Mouse (Mus musculus): ENCODE results near the gene Polr3h. TPM values are rescaled to one million over a fixed set of nuclear protein-coding genes. Genes with fewer than 3 reads are reported as not detected.

The Polr3h gene
- total RNA-seq, 2 experiments from 2014 or later, result 7.9 to 9.1 TPM

DNA sequence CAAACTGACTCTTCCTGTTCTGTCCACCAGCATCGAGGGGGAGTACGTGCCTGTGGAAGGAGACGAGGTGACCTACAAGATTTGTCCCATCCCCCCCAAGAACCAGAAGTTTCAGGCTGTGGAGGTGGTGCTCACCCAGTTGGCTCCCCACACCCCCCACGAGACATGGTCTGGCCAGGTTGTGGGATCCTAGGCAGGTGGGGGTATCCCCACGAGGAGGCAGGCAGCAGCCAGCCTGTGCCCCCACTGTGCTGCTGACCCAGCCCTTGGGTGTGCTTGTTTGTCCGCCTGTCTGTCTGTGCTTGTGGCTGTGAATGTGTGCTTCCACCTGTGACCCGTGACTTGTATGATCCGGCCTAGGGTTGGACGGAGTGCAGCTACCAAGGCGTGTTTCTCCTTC, 23.0 kb upstream of the Polr3h start:
- no peak for DNase-seq

- DNase-seq, result no peak
Observed at GRCm38 (mm10) chr15:81943176-81943749, 17.2 kb upstream of the Polr3h start.

DNA sequence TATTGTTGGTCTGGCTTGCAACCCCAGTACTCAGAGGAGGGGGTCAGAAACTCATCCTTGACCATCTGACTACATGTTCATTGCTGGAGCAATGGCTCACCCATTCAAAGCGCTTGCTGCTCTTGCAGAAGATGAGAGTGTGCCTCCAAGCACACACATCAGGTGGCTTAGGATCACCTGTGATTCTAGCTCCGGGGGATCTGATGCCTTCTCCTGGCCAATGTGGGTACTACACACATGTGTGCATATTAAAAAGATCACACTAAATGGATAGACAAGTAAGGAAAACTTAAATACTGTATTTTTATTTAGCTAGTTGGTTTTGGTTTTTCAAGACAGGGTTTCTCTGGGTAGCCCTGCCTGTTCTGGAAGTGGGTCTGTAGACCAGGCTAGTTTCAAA, 15.0 kb upstream of the Polr3h start:
- no peak for DNase-seq

- DNase-seq, result no peak
Observed at GRCm38 (mm10) chr15:81940219-81940618, 14.2 kb upstream of the Polr3h start.

DNA sequence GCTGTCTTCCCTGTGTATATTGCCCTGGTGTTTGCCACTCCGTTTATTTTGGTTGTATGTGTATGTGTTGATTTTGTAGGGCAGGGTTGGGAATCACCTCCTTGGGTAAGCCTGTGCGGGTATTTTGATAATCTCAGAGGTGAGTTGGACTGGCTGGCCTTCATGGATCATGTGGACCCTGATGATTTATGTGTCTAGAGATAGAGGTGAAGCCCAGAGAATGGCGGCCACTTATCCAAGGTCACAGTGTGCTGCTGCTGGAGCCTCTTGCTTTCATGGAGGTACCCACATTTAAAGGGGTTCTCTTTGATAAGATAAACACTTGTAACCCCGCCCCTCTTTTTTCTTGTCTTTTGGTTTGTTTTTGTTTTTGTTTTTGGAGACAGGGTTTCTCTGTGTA, 13.7 kb upstream of the Polr3h start:
- DNase-seq, result no peak

GRCm38 (mm10) chr15:81939157-81939715, 13.2 kb upstream of the Polr3h start:
- no peak for DNase-seq

- peak; percentile 48 for DNase-seq
Observed at GRCm38 (mm10) chr15:81938246-81938645, 12.2 kb upstream of the Polr3h start.

- peak; percentile 43 for DNase-seq
Observed at GRCm38 (mm10) chr15:81937098-81937972, 11.3 kb upstream of the Polr3h start.

DNA sequence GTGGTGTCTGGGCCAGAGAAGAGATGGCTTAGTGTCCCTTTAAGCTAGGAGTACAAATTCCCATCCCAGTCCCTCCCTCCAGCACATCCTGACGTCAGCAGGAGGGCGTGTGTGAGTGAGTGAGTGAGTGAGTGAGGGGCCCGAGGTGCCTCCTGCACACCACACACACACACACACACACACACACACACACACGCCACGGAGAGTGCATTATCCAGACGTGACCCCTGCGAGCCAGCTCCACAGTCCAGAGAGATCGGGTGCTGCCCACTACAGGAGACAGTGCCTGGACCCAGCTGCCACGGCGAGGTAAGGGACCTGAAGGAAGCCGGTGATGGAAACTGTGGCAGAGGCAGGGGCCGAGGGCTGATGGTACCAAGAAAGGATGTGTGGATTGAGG, 10.6 kb upstream of the Polr3h start, which contains the start of gene Csdc2:
Gene Csdc2, plus strand, starts transcription at position 81 of the 400 bp plus-strand sequence.
- peak; percentile 53 for DNase-seq

DNA sequence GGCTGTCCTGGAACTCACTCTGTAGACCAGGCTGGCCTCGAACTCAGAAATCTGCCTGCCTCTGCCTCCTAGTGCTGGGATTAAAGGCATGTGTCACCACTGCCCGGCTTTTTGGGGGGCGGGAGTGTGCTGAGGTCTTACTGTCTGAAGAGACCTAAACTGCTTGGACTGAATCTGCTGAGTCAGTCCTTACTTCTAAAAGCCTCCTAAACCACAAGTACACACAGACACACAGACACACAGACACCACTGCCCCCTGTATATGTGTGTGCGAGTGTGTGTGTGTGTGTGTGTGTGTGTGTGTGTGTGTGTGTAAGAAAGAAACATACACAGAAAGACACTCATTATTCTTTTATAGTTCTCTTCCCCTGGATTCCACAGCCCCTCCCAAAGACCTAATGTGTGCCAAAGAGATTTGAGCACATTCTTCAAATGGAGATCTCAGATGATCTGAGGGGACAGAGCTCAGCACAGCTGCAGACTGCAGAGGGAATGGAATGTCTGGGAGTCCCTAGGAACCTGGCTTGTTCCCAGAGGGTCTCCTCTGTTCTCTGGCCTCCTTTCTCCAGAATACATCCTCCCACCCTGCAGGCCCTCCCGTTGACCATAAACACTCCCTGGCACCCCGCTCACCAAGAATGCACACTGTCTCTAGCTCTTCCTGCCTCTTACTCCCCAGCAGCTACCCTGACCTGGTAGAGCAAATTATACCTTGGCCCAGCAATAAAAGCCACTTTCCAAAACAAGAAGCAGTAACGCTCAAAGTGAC, 10.0 kb upstream of the Polr3h start:
- DNase-seq, result no peak

DNA sequence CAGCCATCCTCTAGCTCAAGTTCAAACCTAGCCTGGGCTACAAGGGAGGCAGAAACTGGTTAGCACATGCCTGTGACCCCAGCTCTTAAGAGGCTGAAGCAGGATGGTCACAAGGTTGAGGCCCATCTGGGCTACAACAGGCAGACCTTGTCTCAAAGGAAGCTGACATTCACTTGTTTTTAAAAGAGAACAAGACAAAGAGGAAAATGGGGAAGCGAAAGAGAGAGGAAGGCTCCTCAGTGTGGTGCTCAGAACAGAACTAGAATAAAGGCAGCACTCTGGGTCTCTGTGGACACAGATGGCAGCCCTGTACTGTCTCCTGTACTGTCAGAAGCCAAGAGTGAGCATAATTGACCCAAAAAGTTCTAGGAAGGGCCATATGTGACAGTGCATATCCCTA, 7.9 kb upstream of the Polr3h start:
- DNase-seq, result no peak

GRCm38 (mm10) chr15:81932951-81933470, 7.0 kb upstream of the Polr3h start:
- peak; percentile 46 for DNase-seq

DNA sequence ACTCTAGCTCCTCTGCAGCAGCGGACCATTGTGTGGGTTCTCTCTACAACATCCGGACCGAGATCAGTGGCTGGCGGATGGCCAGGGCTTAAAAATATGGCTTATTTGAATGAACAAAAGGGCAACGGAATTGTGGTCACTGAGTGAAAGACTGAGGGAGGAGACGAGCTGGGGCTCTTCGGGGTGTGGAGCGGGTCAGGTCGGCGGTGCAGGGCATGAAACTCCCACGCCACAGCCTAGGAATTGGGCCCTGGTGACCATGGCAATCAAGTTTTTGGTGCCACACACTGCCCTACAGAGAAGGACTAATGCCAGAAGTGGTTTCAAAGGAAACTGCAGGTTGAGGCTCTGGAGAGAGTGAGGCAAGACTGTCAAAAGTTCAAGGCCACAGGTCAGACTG, 2.2 kb upstream of the Polr3h start:
- DNase-seq, result peak; percentile 68

DNA sequence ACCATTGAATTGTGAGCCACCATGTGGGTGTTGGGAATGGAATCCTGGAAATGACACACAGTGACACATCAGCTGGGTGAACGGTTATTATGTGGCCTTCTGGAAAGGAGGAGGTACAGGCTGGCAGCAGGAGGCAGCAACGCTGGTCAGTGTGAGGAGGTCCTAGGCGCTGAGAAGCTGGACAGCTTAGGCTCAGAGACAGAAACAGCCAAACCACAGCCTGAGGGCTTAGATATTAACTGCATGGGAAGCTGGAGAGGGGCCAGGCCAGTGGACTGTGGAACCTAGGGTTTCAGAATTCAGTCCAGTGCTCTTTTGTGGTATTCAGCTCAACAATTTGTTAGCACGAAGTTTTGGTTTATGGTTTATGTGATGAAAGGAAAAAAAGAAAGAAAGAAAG, 1.7 kb upstream of the Polr3h start:
- DNase-seq, result no peak

GRCm38 (mm10) chr15:81926446-81926822, 394 bp upstream of the Polr3h start:
- DNase-seq, result no peak

GRCm38 (mm10) chr15:81924933-81925332, 1.1 kb downstream of the Polr3h start:
- DNase-seq, result no peak

GRCm38 (mm10) chr15:81921255-81921654, 4.8 kb downstream of the Polr3h start:
- DNase-seq, result no peak

- DNase-seq, result no peak
Observed at GRCm38 (mm10) chr15:81920546-81921217, 5.4 kb downstream of the Polr3h start.

DNA sequence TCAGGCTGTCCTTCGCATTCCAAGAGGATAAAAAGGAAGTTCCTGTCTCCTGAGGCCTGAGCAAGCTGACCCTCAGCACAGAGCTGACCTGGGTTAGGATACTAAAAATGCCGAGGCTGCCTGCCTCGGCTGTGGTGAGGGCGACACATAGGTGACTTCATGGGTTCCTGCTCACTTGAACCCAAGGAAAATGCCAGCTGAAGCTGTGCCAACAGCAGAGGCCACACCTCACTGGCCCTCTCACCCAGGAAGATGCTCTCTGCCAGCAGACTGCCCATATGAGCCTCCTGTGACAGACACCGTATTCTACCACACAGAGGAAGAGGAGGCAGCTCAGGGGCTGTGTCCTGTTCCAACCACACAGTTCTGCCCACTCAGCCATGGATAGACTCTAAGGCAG, 7.0 kb downstream of the Polr3h start:
- DNase-seq, result no peak

DNA sequence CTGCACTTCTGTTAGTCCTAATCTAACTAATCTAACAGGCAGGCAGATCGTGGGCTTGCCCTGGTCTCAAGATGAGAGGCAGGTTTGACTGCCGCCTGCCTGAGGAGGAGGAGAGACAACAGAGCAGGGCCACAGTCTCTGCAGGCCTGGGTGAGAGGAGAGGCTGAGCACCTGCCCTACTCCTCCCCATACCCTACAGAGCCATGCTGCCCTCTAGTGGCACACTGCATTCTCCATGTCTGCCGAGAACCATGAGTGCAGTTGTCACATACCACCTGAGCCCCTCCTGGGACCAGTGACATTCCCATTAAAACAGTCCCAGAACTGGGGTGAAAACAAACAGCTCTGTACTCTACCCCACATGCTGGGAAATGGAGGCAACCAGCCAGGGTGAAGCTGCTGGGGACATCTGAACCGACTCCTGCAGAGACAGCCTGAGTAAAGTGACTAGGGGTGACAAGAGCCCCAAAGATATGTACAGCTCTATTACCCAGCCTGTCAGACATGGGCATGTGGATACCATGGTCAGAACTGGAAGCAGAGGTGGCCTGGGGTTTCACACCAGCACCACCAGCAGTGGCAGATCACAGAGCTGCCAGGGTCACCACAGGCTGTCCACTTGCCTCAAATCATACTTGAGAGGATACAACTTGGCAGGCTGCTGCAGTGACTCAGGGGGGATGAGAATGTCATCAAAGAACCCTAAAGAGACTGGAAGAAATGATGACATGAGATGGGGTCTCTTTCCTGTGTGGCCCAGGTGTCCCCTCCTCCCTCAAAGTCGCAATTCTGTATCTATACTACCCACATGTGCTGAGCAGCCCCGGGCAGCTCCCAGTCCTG, 8.2 kb downstream of the Polr3h start:
- DNase-seq, result peak; percentile 86

DNA sequence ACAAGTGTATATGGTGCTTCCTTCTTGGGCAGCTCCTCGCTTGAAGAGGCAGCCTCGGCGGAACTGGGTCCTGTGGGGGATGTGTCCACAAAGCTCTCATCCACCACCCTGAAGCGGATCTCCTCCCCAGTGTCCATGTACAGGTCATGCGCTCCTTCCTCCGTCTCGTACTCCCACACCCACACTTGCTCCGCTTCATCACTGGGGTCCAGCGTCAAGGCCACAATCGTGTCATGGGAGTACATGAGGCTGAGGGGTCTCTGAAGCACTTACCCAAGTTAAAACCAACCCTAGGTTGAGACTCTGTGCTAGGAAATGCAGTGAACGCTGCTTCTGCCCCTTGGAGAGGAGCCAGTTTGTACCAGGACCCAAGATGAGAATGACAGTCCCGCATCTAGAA, 8.8 kb downstream of the Polr3h start:
- DNase-seq, result no peak
